Mouse (Mus musculus) C2C12 (cell line): ENCODE measurements around the gene Gtf2i.

Experiments used
- CEBPB ChIP-seq: IDR thresholded peaks from one replicate; pipeline ENCODE4 v1.6.1; 2011; ENCODE audit warnings: low read depth, mild to moderate bottlenecking, control low read depth, moderate library complexity
- CTCF ChIP-seq: IDR thresholded peaks from one replicate; pipeline ENCODE4 v1.5.1; 2011; ENCODE audit not compliant: control insufficient read depth, insufficient read depth, insufficient read length
- MAX ChIP-seq: IDR thresholded peaks from one replicate; pipeline ENCODE4 v1.6.1; 2011; ENCODE audit warnings: mild to moderate bottlenecking, control low read depth
- MYOG ChIP-seq: IDR thresholded peaks from one replicate; pipeline ENCODE4 v1.6.1; 2011; ENCODE audit not compliant: control insufficient read depth, insufficient read length; ENCODE audit errors: extremely low read depth
- USF1 ChIP-seq: IDR thresholded peaks from one replicate; pipeline ENCODE4 v1.6.1; 2011; ENCODE audit warnings: low read depth, mild to moderate bottlenecking, control low read depth, moderate library complexity

GRCm38 (mm10) chr5:134332743-134333142 lies 18.2 kb upstream of the Gtf2i start:
- TF ChIP-seq CTCF (no peak), USF1 (no peak), CEBPB (no peak), MYOG (no peak), MAX (no peak)
